Mouse (Mus musculus) brain, embryonic 18.5 days (tissue): ENCODE measurements around the gene Ppp1r9a.

Experiments
- DNase-seq: peaks from one replicate; pipeline ENCODE4 v3.0.0-alpha.2; 2012; ENCODE audit warnings: low read depth, low spot score

Ppp1r9a gene

GRCm38 (mm10) chr6:5103769-5104168 lies 201.1 kb downstream of the Ppp1r9a start:
- DNase-seq = no peak

GRCm38 (mm10) chr6:5104238-5104637 lies 201.5 kb downstream of the Ppp1r9a start:
- no peak for DNase-seq

GRCm38 (mm10) chr6:5108494-5108893 lies 205.8 kb downstream of the Ppp1r9a start:
- no peak for DNase-seq

- peak; percentile 71 for DNase-seq
Observed at GRCm38 (mm10) chr6:5109925-5110714, 207.4 kb downstream of the Ppp1r9a start.

GRCm38 (mm10) chr6:5110715-5111048 lies 208.0 kb downstream of the Ppp1r9a start:
- no peak for DNase-seq

- DNase-seq = no peak
Observed at GRCm38 (mm10) chr6:5113103-5113502, 210.4 kb downstream of the Ppp1r9a start.

GRCm38 (mm10) chr6:5113734-5114133 lies 211.0 kb downstream of the Ppp1r9a start:
- DNase-seq = no peak

GRCm38 (mm10) chr6:5114857-5115256 lies 212.1 kb downstream of the Ppp1r9a start:
- no peak for DNase-seq

GRCm38 (mm10) chr6:5119181-5119910 lies 216.6 kb downstream of the Ppp1r9a start:
- no peak for DNase-seq

GRCm38 (mm10) chr6:5120229-5120628 lies 217.5 kb downstream of the Ppp1r9a start:
- peak; percentile 16 for DNase-seq

- DNase-seq = no peak
Observed at GRCm38 (mm10) chr6:5129364-5130093, 226.8 kb downstream of the Ppp1r9a start.

GRCm38 (mm10) chr6:5134986-5135385 lies 232.3 kb downstream of the Ppp1r9a start:
- no peak for DNase-seq

- no peak for DNase-seq
Observed at GRCm38 (mm10) chr6:5136046-5136445, 233.3 kb downstream of the Ppp1r9a start.

- no peak for DNase-seq
Observed at GRCm38 (mm10) chr6:5138875-5139631, 236.3 kb downstream of the Ppp1r9a start.

- DNase-seq = no peak
Observed at GRCm38 (mm10) chr6:5139666-5140065, 236.9 kb downstream of the Ppp1r9a start.

GRCm38 (mm10) chr6:5147488-5148142 lies 244.9 kb downstream of the Ppp1r9a start:
- DNase-seq = no peak

GRCm38 (mm10) chr6:5149941-5150340 lies 247.2 kb downstream of the Ppp1r9a start:
- DNase-seq = no peak

- no peak for DNase-seq
Observed at GRCm38 (mm10) chr6:5151171-5151570, 248.5 kb downstream of the Ppp1r9a start.

GRCm38 (mm10) chr6:5152185-5152584 lies 249.5 kb downstream of the Ppp1r9a start:
- no peak for DNase-seq

- DNase-seq = no peak
Observed at GRCm38 (mm10) chr6:5154786-5155185, 252.1 kb downstream of the Ppp1r9a start.

GRCm38 (mm10) chr6:5155313-5155927 lies 252.7 kb downstream of the Ppp1r9a start:
- DNase-seq = no peak
